ENCODE assay signal across 27 mouse cellular contexts in the genomic region with DNA sequence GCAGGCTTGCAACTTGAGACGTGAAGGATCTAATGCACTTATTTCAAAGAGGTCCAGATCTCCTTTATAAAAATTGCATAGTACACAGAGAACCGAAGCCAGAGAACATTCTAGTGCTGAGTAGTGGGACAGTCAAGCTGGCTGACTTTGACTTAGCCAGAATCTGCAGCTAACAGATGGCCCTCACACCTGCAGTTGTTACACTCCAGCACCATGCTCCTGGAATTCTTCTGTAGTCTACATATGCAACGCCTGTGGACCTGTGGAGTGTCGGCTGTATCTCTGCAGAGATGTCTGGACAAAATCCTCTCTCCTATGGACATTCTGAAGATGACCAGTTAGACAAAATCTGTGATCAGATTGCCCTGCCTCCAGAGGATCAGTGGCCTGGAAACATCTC.
"Had no signal": no experiment of that assay in that cellular context is flagged by ENCODE, and none has a peak within 500 bp of the region (broad histone marks: within the 10 kb centered on the region; RNA-seq: fewer than 3 reads in every experiment).

No protein-coding gene starts in this region.

- H3K27me3 ChIP-seq: heart, embryonic 13.5 days; heart, embryonic 15.5 days; hindbrain, embryonic 12.5 days; intestine, embryonic 15.5 days; limb, embryonic 12.5 days; liver, embryonic 13.5 days; liver, embryonic 15.5 days had no signal

- ATAC-seq: forebrain, embryonic 16.5 days; hindbrain, embryonic 16.5 days; inflammation-experienced regulatory T-cells, adult 6 months; intestine, embryonic 15.5 days; intestine, postnatal 0 days had no signal

- H3K27ac ChIP-seq: gastrocnemius, adult 2 months; heart, adult 2 months; heart, embryonic 13.5 days; heart, embryonic 15.5 days; hindbrain, embryonic 10.5 days; hindbrain, embryonic 12.5 days; hindbrain, embryonic 14.5 days; intestine, embryonic 15.5 days; left cerebral cortex, adult 2 months; limb, embryonic 10.5 days; limb, embryonic 12.5 days; liver, embryonic 13.5 days; liver, embryonic 15.5 days had no signal

- H3K4me1 ChIP-seq: heart, embryonic 15.5 days; liver, embryonic 15.5 days had no signal

- H3K36me3 ChIP-seq: heart, embryonic 13.5 days; heart, embryonic 15.5 days; hindbrain, embryonic 10.5 days; hindbrain, embryonic 12.5 days; intestine, embryonic 15.5 days; limb, embryonic 10.5 days; limb, embryonic 12.5 days; liver, embryonic 13.5 days; liver, embryonic 15.5 days had no signal

- DNase-seq: gastrocnemius, adult 2 months; gastrocnemius, postnatal 14 days; gastrocnemius, postnatal 36 days; heart, adult 2 months; heart, postnatal 14 days; heart, postnatal 36 days; kidney, adult 18-20 months; kidney, adult 8-10 months; kidney, postnatal 10 days; kidney, postnatal 25 days; kidney, postnatal 4 days; liver; liver, embryonic 13.5 days had no signal

- H3K4me3 ChIP-seq: gastrocnemius, adult 2 months; heart, adult 2 months; heart, embryonic 13.5 days; heart, embryonic 15.5 days; hindbrain, embryonic 10.5 days; hindbrain, embryonic 12.5 days; intestine, embryonic 15.5 days; left cerebral cortex, adult 2 months; limb, embryonic 10.5 days; limb, embryonic 12.5 days; liver, embryonic 13.5 days; liver, embryonic 15.5 days had no signal
